Mouse (Mus musculus): ENCODE results near the gene Trpm2.
"Not testable (repeated sequence)": the region's sequence is repeated elsewhere in the genome, so short reads cannot be mapped to it uniquely, and the experiment has no call there.

Trpm2 gene

DNA sequence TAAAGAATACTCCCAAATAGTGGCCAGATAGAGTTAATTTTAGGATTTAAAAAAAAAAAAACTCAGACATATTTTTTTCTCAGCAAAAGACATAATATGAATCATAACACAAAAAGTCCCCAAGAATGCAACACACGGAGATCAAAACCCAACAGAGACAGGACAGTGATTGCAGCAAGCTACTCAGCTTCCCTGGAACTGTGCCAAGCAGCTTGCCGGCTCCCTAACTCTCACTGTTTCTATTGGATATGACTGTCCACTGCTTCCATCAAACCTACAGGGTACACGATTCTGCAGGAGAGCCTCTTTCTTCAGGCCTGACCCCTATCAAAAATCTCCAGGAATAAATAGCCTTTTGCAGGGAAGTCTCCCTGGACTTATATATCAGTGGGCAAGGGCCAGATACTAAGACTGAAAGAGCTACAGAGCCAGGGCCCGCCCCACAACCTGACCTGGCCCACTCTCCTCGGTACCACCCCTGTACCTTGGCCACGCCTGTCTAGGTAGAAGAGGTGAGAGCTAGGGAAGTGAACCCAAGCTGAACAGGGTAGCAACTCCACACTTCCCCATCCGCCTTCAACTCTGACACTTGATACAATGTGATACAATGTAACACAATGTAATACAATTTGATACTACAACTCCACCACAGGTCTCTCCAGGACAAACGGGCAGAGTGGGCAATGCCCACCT is 6.2 kb upstream of the Trpm2 start:
- DNase-seq = no peak

DNA sequence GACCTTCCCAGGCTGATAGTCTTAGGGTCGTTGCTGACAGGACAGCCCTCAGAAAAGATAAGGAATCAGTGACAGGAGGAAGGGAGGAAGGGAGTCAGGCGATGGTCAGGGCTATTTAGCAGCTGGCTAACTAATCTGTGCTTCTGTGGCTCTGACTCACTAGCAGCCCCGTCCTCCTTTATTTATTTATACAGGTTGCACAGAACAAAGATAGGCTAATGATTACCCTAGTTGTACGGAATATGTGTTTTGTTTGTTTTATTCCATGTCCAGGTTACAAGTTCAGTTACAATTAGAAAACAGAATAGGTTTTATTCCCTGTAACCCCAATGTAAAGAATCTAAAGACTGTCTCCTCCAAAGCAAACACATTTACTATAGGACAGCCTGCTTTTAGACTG is 5.3 kb upstream of the Trpm2 start:
- DNase-seq = no peak

DNA sequence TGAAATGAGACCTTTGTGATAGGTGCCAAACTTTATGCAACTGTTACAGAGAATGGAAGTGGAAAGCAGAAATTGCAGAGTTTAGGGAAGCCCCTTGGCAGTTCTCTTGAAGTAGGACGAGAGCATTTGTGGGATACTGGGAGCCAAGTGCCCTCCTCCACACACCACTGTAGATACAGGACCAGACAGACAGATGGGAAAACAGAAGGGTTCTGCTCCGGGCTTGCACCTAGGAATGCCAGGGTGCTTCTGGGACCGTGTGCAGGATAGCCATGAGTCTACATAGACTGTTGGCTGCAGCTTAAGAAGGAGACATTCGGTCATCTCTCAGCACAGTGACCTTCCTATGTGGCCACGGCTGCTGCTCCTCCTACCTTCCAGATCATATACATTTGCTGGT is 4.4 kb upstream of the Trpm2 start:
- no peak for DNase-seq

DNA sequence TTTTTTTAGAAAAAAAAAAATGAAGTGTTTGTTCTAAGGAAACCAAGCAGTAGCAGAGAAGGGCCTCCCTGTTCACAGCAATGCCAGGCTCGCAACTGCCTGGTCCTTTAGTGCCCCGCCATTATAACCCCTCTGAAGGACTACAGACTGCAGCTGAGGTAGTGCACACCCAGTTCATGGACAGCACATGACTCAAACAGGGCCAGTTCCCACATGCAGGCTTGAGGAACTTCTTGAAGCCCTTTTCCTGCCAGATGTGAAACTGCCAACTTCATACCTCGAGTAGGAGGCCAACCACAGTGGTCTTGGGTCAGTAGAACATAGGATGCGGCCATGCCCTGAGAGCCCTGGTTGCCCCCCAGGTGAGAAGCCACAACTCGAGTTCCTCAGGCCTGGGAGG is 4.0 kb upstream of the Trpm2 start:
- no peak for DNase-seq

DNA sequence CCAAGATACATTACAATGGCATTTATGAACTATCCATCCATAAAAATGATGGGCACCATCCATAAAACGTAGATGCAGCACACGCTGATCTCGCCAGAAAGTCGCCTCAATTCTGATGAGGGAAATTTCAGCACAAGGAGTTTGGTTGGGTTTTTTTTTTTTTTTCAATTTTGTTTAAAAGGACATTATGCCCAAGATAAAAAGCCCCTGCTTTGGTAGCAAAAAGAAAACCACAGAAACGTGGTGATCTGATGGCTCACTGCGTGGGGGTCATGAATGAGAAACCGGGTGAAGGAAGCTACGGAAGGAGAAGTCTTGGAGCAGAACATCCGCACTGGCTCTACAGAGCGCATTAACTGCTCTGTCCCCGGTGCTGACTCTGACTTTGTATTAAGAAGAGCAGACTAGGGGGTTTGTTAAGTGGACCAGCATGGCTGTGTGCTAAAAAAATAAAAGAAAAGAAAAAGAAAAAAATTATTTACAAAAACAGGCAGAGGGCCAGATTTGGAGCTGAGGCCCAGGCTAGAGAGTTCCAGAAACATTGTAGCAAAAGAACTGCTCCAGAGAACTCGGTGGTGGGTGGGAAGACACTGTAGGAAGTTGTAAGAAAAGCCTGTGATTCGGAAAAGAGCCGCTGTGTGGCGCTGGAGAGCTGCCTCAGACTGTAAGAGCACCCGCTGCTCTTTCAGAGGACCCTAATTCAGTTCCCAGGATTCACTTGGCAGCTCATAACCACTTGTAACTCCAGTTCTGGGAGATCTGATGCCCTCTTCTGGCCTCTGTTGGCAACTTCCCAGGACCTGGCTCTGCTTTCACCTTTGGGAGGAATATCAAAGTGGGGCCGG is 1.6 kb upstream of the Trpm2 start:
- no peak for DNase-seq

DNA sequence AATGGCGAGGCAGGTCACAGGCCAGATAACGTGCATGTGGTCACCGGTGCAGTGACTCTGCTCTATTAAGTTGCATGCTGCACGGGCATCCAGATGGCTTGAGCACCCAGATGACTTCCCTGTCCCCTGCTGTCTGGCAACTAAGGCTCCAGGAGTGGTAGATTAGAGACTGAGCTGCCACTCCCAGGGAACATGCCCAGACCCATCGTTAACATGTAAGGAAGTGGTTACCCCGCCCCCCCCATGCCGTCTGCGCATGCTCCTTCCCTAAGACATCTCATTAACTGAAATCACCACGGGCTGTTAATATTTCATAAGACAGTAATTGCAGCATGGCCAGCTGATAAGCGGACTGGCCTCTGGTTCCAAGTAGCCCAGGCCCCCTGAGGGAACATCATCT is 828 bp upstream of the Trpm2 start:
- DNase-seq = no peak

DNA sequence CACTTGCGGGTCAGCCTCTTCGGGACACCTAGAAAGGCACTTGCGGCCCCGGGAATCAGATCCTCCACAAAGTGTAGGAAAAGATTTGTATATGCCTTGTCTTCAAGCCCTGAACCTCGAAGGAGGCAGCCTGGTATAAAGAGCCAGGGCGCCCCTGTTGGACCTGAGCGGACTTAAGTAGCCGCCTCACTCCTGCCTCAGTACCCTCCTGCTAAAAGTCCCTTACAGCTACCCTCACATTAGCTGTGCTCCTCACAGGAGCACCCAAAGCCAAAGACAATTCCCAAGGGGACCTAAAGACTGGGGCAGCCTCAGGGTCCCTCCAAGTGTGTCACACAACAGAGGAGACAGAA is 414 bp downstream of the Trpm2 start:
- no peak for DNase-seq

DNA sequence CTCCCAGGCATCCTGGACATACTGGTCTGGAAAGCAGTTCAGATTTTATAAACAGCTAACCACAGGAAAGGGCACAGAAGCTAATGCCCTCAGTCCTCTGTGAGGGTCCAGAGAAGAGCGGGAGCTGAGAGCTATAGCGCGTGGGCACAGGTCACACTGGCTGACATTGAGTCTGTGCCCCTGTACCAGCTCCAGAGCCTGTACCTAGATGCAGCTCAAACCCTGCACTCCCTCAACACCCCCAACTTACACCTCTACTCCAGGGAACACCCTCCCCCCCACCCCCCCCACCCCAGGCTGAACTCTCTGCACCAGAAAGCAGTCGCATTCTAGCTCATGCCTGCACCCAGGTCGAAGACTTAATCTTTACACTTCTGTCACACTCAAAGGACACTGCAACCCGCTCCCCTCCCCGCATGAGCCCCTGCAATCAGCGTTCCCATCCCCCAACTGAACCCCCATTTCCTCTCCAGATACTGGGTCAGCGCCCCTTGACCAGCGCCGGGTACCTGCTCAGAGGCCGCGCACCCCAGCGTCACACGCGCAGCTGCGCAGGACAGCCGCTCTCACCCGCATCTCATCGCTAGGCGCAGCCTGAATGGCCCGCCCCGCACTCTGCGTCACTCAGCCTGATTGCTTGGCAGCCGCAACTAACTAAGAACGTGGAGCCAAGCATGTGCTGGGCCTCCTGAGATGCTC is 940 bp downstream of the Trpm2 start:
- peak; percentile 73 to 82 for DNase-seq

DNA sequence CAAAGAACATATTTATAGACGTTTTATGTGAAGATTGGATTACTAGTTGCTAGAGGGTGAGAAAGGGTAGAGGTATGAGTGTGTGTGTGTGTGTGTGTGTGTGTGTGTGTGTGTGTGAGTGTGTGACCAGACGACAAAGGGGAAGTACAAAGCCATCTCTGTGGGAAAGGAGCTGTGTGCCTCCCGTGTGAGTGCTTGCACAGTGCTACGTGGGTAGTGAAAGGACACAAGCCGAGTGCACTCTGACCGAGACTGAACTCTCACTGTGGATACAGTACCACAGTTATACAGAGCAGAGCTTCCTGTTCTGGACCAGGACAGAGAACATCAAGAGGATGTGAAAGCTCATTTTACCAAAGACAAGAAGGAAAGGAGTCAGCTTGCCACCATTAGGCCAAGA is 6.4 kb downstream of the Trpm2 start:
- DNase-seq = no peak

DNA sequence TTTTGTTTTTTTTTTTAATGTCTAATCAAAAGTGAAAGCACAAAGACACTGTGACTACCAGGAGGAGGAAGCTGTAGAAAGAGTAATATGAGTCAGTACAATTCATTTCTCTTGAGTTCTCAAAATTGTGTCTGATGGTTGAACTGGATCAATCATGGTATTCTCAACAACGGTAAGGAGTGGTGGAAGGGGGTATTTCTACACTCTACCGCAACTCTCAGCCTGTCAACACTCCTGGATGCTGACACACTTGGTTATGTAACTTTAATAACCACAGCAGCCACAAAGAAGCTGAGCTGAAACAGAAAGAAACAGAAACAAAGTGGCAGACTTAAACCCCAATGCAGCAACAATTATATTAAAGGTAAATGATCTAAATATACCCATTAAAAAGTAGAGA is 7.6 kb downstream of the Trpm2 start:
- DNase-seq = no peak

DNA sequence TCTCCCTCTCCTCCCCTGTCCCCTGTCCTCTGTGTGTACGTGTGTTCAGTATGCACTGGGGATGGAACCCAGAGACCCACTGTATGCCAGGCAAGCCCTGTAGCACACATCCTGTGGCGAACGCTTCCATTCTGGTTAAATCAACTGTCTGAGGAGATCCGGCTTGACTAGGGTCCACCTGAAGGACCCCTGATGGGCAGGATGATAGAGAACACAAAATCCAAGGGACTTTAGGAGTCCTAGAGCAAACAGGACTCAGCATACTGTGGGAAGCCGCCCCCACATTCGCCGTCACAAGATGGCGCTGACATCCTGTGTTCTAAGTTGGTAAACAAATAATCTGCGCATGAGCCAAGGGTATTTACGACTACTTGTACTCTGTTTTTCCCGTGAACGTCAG is 19.9 kb downstream of the Trpm2 start:
- DNase-seq = not testable (repeated sequence)

DNA sequence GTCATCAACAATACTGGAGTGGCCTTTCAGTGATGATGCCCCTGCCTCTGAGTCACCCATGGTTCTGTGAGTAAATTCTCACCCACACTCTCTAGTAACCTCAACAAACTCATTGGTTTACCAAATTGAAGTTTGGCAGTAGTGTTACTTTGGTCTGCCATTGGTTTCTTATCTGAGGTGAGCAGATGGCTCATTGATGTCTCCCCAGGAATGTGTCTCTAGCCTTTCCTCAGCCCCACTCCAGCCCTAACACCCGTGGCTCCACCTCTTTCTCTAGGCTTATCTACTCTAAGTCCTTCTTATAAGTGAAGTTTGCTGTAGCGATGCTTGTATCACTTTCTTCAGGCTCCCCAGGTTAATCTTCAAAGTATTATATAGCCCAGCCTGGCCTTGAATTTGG is 30.7 kb downstream of the Trpm2 start:
- no peak for DNase-seq

DNA sequence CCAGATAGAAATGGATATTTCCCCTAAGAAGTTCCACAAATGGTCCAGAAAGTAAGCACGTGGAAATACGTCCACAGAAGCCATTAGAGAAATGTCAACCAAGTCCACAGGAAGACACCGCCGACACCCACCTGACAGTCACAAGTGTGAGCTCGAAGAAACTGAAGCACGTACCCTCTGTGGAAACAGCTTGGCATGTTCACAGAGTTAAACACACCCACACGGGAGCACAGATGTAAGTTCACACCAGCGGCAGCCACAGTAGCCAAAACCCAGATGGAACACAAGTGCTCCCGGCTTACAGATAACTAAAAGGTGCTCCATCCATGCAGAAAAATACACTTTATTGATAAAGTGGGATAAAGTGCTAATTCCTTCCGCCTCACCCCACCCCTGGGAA is 43.0 kb downstream of the Trpm2 start:
- DNase-seq = no peak

DNA sequence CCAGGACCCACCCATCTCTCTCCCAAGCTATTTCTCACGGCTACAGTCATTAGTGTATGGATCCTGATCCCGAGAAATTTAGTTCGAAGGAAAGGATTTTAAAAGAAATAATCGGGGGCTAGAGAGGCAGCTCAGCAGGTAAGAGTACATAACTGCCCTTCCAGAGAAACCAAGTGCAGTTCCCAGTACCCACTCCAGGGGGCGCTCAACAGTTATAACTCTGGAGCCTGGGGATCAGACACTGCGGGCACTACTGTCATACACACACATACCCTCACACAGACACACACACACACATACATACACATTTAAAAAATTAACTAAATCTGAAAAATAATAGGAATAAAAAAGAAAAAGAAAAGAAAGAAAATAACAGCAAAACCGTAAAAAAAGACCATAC is 44.2 kb downstream of the Trpm2 start:
- DNase-seq = peak; percentile 53 to 56

DNA sequence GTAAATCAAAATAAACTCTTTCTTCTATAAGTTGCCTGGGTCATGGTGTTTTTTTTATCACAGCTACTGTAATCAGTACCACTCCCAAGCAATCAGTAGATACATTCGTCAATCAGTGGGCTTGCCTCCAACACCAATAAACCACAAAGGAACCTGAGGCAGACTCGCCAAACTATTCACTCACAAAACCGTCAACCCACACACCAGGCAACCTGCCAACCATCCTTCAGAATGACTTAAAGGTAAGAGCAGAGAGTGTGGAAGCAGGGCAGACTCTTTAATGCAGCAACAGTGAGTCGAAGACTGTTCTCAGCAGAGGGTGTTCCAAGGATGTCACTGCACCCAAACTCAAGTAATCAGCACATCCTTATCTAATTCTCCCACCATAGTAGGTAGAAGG is 47.7 kb downstream of the Trpm2 start:
- DNase-seq = no peak

DNA sequence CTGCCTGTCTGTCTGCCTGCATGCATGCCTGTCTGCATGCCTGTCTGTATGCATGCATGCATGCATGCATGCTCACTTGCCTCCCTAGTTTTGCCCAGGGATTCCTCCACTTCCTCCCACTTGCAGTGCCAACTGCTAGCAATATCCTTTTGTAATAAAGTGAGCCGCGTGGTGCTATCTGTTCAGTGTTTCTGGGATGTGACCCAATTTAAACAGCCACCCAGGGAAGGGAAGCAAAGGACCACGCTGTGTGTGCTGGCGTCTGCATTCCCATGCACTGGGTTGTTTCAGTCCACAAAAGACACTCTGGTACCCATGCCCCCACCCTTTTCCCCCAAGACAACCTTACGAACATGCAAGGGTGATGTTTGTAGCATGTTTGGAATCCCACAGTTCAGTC is 49.4 kb downstream of the Trpm2 start:
- no peak for DNase-seq

DNA sequence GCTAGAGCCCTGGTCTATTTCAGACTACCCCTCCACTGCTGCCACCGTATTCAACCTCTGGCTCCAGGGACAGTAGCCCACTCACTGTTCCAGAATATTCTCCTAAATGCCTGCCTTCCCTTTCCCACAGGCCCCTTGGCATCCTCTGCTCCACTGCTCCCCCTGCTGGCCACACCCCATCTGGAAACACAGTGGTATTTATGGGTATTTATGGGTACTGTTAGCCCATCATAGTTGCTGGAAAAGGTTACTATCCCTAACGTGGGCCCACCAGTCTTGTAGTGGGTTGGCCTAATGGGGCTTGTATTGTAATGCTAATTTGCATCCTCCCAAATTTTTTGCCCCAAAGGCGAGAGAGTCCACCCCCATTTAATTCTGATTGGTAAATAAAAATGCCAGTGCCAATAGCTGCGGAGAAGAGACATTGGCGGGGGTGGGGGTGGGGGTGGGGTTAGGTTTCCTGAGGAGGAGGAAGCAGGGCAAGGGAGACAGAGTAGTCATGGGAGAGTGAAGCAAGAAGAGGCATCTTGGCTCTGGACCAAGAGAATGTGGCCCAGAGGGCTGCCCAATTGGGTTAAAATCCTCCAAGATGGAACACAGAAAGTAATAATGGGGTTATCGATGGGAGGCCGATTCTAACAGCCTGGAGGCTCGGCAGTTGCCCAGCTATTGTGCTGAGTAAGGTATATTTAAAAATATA is 53.6 kb downstream of the Trpm2 start:
- peak; percentile 55 to 66 for DNase-seq

DNA sequence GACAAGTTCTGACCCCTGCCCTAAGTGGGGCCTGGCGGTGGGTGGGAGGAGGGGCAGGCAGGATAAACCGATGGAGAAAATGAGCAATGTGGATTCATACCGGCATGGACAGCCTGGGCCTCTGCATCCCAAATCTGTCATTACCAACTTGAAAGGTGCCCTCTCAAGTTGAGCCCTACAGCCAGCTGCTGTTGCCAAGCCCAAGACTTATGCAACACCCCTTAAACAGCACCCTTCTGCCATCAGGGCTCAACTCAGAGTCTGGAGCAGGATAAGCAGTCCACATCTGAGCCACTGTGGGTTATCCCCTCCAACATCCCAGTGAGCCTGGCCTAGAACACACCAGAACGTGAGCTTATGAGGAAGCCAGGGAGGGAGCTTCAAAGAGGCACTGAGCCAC is 57.1 kb downstream of the Trpm2 start:
- no peak for DNase-seq

DNA sequence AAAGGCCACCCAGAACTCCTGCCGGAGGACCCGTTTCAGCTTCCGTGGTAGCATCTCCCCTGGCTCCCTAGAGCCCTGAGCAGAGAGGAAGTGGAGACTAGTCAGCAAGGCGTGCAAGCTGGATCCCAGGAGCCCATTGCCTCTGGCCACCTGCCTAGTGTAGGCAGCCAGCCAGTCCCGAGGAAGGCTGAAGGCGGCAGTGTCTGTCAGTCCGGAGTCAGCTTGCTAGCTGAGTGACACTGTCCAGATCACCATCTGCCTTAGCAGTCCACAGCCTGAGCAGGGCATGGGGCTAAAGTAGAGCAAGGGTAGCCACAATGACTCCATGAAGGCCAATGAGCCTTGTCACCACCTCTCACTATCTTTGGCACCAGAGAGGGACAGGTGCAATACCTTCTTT is 57.8 kb downstream of the Trpm2 start:
- peak; percentile 20 to 21 for DNase-seq

DNA sequence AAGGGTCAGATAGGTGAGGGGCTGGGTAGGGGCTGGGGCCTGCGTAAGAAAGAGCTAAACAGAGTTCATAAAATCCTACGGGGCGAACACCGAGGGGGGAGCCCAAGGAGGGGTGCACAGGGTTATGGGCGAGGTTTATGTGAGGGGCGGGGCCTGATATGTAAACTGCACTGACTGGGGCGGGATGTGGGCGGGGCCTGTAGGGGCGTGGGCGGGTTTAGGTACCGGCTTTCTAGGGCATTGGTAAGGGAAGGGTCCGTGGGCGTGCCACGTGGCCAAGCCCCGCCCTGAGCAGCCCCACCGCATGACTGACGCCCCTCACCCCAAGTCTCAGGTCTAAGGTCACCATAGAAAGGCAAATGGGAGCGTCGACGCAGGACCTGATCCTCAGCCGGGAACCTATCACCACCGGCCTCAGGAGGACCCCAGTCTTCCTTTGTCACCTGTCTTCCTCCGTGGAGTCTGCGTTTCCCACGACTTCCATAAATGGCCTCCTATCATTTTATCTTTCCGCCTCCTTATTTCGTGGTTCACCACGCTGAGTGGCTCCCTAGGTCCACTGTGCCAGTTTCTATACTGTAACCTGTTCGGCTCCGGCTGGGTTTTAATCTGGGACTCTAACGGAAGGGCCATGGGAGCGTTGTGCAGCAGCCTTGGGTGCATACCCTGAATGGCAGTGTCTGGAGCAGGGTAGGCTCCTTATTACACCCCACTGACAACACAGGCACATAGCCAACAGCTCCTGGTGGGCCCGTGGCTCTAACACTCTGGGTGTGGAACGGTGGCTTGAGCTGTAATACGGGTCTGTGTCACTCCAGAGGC is 67.3 kb downstream of the Trpm2 start:
- peak; percentile 44 to 53 for DNase-seq

DNA sequence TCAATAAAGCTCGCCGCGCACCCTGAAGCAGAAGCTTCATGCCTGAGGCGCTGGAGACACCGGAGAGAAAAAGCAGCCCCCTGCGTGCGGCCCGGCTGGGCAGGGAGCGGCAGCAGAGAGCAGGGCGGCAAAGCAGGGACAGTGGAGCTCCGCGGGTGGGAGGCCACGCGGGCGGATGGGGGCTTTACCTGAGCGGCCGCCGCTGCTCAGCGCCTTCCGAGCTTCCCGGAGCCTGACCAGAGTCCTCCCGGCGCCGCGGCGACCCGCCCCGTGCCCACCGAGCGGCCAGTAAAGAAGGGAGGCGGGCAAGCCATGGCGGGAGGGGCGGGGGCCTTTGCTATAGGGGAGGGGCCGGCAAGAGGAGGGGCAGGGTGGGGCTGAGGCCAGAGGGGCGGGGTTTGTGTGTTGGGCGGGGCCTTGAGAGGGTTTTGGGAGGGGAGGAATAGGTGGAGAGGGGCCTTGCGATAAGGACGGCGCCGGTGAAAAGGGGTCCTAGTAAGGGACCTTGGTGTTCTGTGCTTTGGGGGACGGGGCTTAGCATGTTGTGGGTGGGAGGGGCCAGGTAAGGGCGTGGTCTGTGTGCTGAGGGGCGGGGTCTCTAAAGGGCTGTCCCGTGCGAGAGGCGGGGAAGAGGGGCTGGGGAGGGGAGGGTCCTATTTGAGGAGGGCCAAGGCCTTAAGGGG is 68.0 kb downstream of the Trpm2 start, which contains the start of gene Lrrc3:
Gene Lrrc3, minus strand, starts transcription at position 326 of the 683 bp plus-strand sequence.
- DNase-seq = peak; percentile 49 to 58

DNA sequence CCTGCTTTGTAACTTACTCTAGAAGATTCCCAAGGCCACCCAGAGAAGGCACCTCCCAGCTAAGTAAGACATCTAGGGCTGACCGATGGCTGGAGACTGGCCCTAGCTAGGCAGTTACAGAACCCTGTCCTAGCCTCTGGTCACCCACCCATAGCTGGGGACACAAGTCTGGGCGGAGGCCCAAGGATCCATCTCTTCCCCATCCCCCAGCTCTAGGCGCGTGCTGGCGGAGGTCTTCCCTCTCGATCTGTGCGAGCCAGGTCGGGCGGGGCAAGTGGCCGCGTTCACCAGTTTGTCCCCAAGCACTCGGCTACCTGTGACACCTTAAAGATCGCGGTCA is 68.5 kb downstream of the Trpm2 start:
- DNase-seq = no peak

Data from cerebellum, postnatal 36 days (tissue).